Mouse (Mus musculus): ENCODE data around the gene Cyp3a13. TPM values are rescaled to one million over a fixed set of nuclear protein-coding genes. Genes with fewer than 3 reads are reported as not detected.
"Not testable (repeated sequence)": the region's sequence is repeated elsewhere in the genome, so short reads cannot be mapped to it uniquely, and the experiment has no call there.

Gene Cyp3a13
- polyA plus RNA-seq, 1 experiment from 2014 or later = not detected

GRCm38 (mm10) chr5:137936486-137936885 is 15.1 kb upstream of the Cyp3a13 start:
- no peak overlapping the region for H3K4me2 ChIP-seq (ENCODE audit: low read depth, low read length, severe bottlenecking)
- ATAC-seq (replicated peaks; ENCODE audit: low FRiP score) = no peak
- WGBS = 87% methylated on average over 2 of the region's 2 CpGs

GRCm38 (mm10) chr5:137933934-137934333 is 12.5 kb upstream of the Cyp3a13 start:
- not testable (repeated sequence) for ATAC-seq (replicated peaks; ENCODE audit: low FRiP score); DNase-seq (ENCODE audit: low spot score); H3K4me3 ChIP-seq (ENCODE audit: low read depth, low read length); H3K27me3 ChIP-seq (ENCODE audit: control insufficient read depth, insufficient read depth, low read length); H3K36me3 ChIP-seq (ENCODE audit: control insufficient read depth, insufficient read depth, low read length); H3K4me2 ChIP-seq (ENCODE audit: low read depth, low read length, severe bottlenecking); H3K27ac ChIP-seq (ENCODE audit: low read depth, low read length); H3K4me1 ChIP-seq (replicated peaks; ENCODE audit: control insufficient read depth, insufficient read depth, low read length); H3K9me3 ChIP-seq (ENCODE audit: control insufficient read depth, low read length); H3K9ac ChIP-seq (ENCODE audit: low read length)
- 70% methylated on average over 2 of the region's 2 CpGs for WGBS

More at GRCm38 (mm10) chr5:137936486-137936885, 15.1 kb upstream of the Cyp3a13 start:
- Histone ChIP-seq H3K27ac (ENCODE audit: low read depth, low read length) (no peak overlapping the region), H3K36me3 (ENCODE audit: control insufficient read depth, insufficient read depth, low read length) (no peaks in the 10 kb centered on the region), H3K4me3 (ENCODE audit: low read depth, low read length) (no peak overlapping the region), H3K9me3 (ENCODE audit: control insufficient read depth, low read length) (no peaks in the 10 kb centered on the region), H3K27me3 (ENCODE audit: control insufficient read depth, insufficient read depth, low read length) (no peaks in the 10 kb centered on the region), H3K9ac (ENCODE audit: low read length) (no peak overlapping the region), H3K4me1 (replicated peaks; ENCODE audit: control insufficient read depth, insufficient read depth, low read length) (no peaks in the 10 kb centered on the region)
- no peak for DNase-seq (ENCODE audit: low spot score)

GRCm38 (mm10) chr5:137928439-137928838 is 7.0 kb upstream of the Cyp3a13 start:
- 83% methylated on average over 11 of the region's 11 CpGs for WGBS
- H3K27me3 ChIP-seq (ENCODE audit: control insufficient read depth, insufficient read depth, low read length) = no peaks in the 10 kb centered on the region

GRCm38 (mm10) chr5:137922171-137922570 is 752 bp upstream of the Cyp3a13 start:
- Histone ChIP-seq H3K36me3 (ENCODE audit: control insufficient read depth, insufficient read depth, low read length) (no peaks in the 10 kb centered on the region), H3K27me3 (ENCODE audit: control insufficient read depth, insufficient read depth, low read length) (no peaks in the 10 kb centered on the region), H3K4me2 (ENCODE audit: low read depth, low read length, severe bottlenecking) (no peak overlapping the region), H3K4me3 (ENCODE audit: low read depth, low read length) (no peak overlapping the region), H3K9ac (ENCODE audit: low read length) (no peak overlapping the region), H3K27ac (ENCODE audit: low read depth, low read length) (no peak overlapping the region), H3K4me1 (replicated peaks; ENCODE audit: control insufficient read depth, insufficient read depth, low read length) (no peaks in the 10 kb centered on the region), H3K9me3 (ENCODE audit: control insufficient read depth, low read length) (no peaks in the 10 kb centered on the region)
- ATAC-seq (replicated peaks; ENCODE audit: low FRiP score) (no peak), DNase-seq (ENCODE audit: low spot score) (no peak)

More at GRCm38 (mm10) chr5:137928439-137928838, 7.0 kb upstream of the Cyp3a13 start:
- Histone ChIP-seq H3K4me3 (ENCODE audit: low read depth, low read length) (no peak overlapping the region), H3K9me3 (ENCODE audit: control insufficient read depth, low read length) (no peaks in the 10 kb centered on the region), H3K4me1 (replicated peaks; ENCODE audit: control insufficient read depth, insufficient read depth, low read length) (no peaks in the 10 kb centered on the region), H3K36me3 (ENCODE audit: control insufficient read depth, insufficient read depth, low read length) (no peaks in the 10 kb centered on the region), H3K4me2 (ENCODE audit: low read depth, low read length, severe bottlenecking) (no peak overlapping the region), H3K9ac (ENCODE audit: low read length) (no peak overlapping the region), H3K27ac (ENCODE audit: low read depth, low read length) (no peak overlapping the region)
- DNase-seq (ENCODE audit: low spot score) (no peak), ATAC-seq (replicated peaks; ENCODE audit: low FRiP score) (no peak)

- Histone ChIP-seq H3K4me3 (ENCODE audit: low read depth, low read length) (no peak overlapping the region), H3K4me2 (ENCODE audit: low read depth, low read length, severe bottlenecking) (no peak overlapping the region), H3K36me3 (ENCODE audit: control insufficient read depth, insufficient read depth, low read length) (no peaks in the 10 kb centered on the region), H3K9me3 (ENCODE audit: control insufficient read depth, low read length) (no peaks in the 10 kb centered on the region), H3K27me3 (ENCODE audit: control insufficient read depth, insufficient read depth, low read length) (no peaks in the 10 kb centered on the region), H3K4me1 (replicated peaks; ENCODE audit: control insufficient read depth, insufficient read depth, low read length) (no peaks in the 10 kb centered on the region), H3K27ac (ENCODE audit: low read depth, low read length) (no peak overlapping the region), H3K9ac (ENCODE audit: low read length) (no peak overlapping the region)
- DNase-seq (ENCODE audit: low spot score) (no peak), ATAC-seq (replicated peaks; ENCODE audit: low FRiP score) (no peak)
- 84% methylated on average over 6 of the region's 6 CpGs for WGBS
Measured at GRCm38 (mm10) chr5:137915550-137915949, 5.9 kb downstream of the Cyp3a13 start.

- Histone ChIP-seq H3K9me3 (ENCODE audit: control insufficient read depth, low read length) (no peaks in the 10 kb centered on the region), H3K4me1 (replicated peaks; ENCODE audit: control insufficient read depth, insufficient read depth, low read length) (no peaks in the 10 kb centered on the region), H3K27ac (ENCODE audit: low read depth, low read length) (no peak overlapping the region), H3K9ac (ENCODE audit: low read length) (no peak overlapping the region), H3K4me2 (ENCODE audit: low read depth, low read length, severe bottlenecking) (no peak overlapping the region), H3K4me3 (ENCODE audit: low read depth, low read length) (no peak overlapping the region), H3K27me3 (ENCODE audit: control insufficient read depth, insufficient read depth, low read length) (no peaks in the 10 kb centered on the region), H3K36me3 (ENCODE audit: control insufficient read depth, insufficient read depth, low read length) (no peaks in the 10 kb centered on the region)
- no peak for DNase-seq (ENCODE audit: low spot score)
- no peak for ATAC-seq (replicated peaks; ENCODE audit: low FRiP score)
Measured at GRCm38 (mm10) chr5:137914508-137914907, 6.9 kb downstream of the Cyp3a13 start.

- no peak overlapping the region for H3K9ac ChIP-seq (ENCODE audit: low read length)
- DNase-seq (ENCODE audit: low spot score) = no peak
- H3K4me2 ChIP-seq (ENCODE audit: low read depth, low read length, severe bottlenecking) = no peak overlapping the region
- no peaks in the 10 kb centered on the region for H3K9me3 ChIP-seq (ENCODE audit: control insufficient read depth, low read length)
- no peak overlapping the region for H3K4me3 ChIP-seq (ENCODE audit: low read depth, low read length)
- H3K4me1 ChIP-seq (replicated peaks; ENCODE audit: control insufficient read depth, insufficient read depth, low read length) = no peaks in the 10 kb centered on the region
- ATAC-seq (replicated peaks; ENCODE audit: low FRiP score) = no peak
- H3K36me3 ChIP-seq (ENCODE audit: control insufficient read depth, insufficient read depth, low read length) = no peaks in the 10 kb centered on the region
- WGBS = 90% methylated on average over 3 of the region's 3 CpGs
- H3K27me3 ChIP-seq (ENCODE audit: control insufficient read depth, insufficient read depth, low read length) = no peaks in the 10 kb centered on the region
- H3K27ac ChIP-seq (ENCODE audit: low read depth, low read length) = no peak overlapping the region
Measured at GRCm38 (mm10) chr5:137909564-137910262, 11.7 kb downstream of the Cyp3a13 start.

- Histone ChIP-seq H3K27ac (ENCODE audit: low read depth, low read length) (no peak overlapping the region), H3K4me1 (replicated peaks; ENCODE audit: control insufficient read depth, insufficient read depth, low read length) (no peaks in the 10 kb centered on the region), H3K36me3 (ENCODE audit: control insufficient read depth, insufficient read depth, low read length) (no peaks in the 10 kb centered on the region), H3K4me2 (ENCODE audit: low read depth, low read length, severe bottlenecking) (no peak overlapping the region), H3K27me3 (ENCODE audit: control insufficient read depth, insufficient read depth, low read length) (no peaks in the 10 kb centered on the region), H3K9me3 (ENCODE audit: control insufficient read depth, low read length) (no peaks in the 10 kb centered on the region), H3K4me3 (ENCODE audit: low read depth, low read length) (no peak overlapping the region), H3K9ac (ENCODE audit: low read length) (no peak overlapping the region)
- ATAC-seq (replicated peaks; ENCODE audit: low FRiP score) (no peak), DNase-seq (ENCODE audit: low spot score) (no peak)
- 71% methylated on average over 1 of the region's 1 CpGs for WGBS
Measured at GRCm38 (mm10) chr5:137897812-137898211, 23.6 kb downstream of the Cyp3a13 start.

- DNase-seq (ENCODE audit: low spot score) = no peak
- Histone ChIP-seq H3K4me3 (ENCODE audit: low read depth, low read length) (no peak overlapping the region), H3K9ac (ENCODE audit: low read length) (no peak overlapping the region), H3K4me1 (replicated peaks; ENCODE audit: control insufficient read depth, insufficient read depth, low read length) (no peaks in the 10 kb centered on the region), H3K36me3 (ENCODE audit: control insufficient read depth, insufficient read depth, low read length) (no peaks in the 10 kb centered on the region), H3K9me3 (ENCODE audit: control insufficient read depth, low read length) (no peaks in the 10 kb centered on the region), H3K4me2 (ENCODE audit: low read depth, low read length, severe bottlenecking) (no peak overlapping the region), H3K27ac (ENCODE audit: low read depth, low read length) (no peak overlapping the region), H3K27me3 (ENCODE audit: control insufficient read depth, insufficient read depth, low read length) (no peaks in the 10 kb centered on the region)
- WGBS = 63% methylated on average over 1 of the region's 1 CpGs
- no peak for ATAC-seq (replicated peaks; ENCODE audit: low FRiP score)
Measured at GRCm38 (mm10) chr5:137892954-137893353, 28.5 kb downstream of the Cyp3a13 start.
